Mouse (Mus musculus) heart, embryonic 14.5 days (tissue): Measurements from ENCODE around the gene Mafk. TPM values are rescaled to one million over a fixed set of nuclear protein-coding genes. Genes with fewer than 3 reads are reported as not detected.
"Not testable (repeated sequence)": the region's sequence is repeated elsewhere in the genome, so short reads cannot be mapped to it uniquely, and the experiment has no call there.

Experiments
- ATAC-seq: fragments of 200-750 bp; cut with Nextera tagmentation; 2 replicates; pipeline ENCODE4 v1.8.0; 2017; ENCODE audit warnings: low read depth, moderate TSS enrichment; ENCODE audit not compliant: insufficient number of reproducible peaks, insufficient read depth, low FRiP score
- H3K27ac ChIP-seq, 2 experiments: fragments of 200-500 bp in 1 of 2; fragments of 300-500 bp in 1 of 2; sonication (generic) in 1 of 2; replicated peaks in 1 of 2; 2 replicates each; pipeline ENCODE4 v1.5.1; 2012 to 2014; ENCODE audit warnings: low read depth in 2 of 2, low read length in 2 of 2, control low read depth in 1 of 2, mild to moderate bottlenecking in 1 of 2, mixed read lengths in 1 of 2; ENCODE audit not compliant: control insufficient read depth in 1 of 2, insufficient read depth in 1 of 2
- H3K27me3 ChIP-seq: fragments of 300-500 bp; sonication (generic); 2 replicates; pipeline ENCODE4 v1.6.1; 2014; ENCODE audit warnings: mild to moderate bottlenecking, low read length, control low read depth; ENCODE audit not compliant: control insufficient read depth, insufficient read depth
- H3K36me3 ChIP-seq: fragments of 300-500 bp; sonication (generic); 2 replicates; pipeline ENCODE4 v1.6.1; 2014; ENCODE audit warnings: mild to moderate bottlenecking, control low read depth, low read length, mixed read lengths; ENCODE audit not compliant: control insufficient read depth, insufficient read depth
- H3K4me1 ChIP-seq, 2 experiments: fragments of 200-500 bp in 1 of 2; fragments of 300-500 bp in 1 of 2; sonication (generic) in 1 of 2; 2 replicates each; pipeline ENCODE4 v1.6.1; 2012 to 2014; ENCODE audit warnings: low read length in 2 of 2, control low read depth in 1 of 2, mixed read lengths in 1 of 2; ENCODE audit not compliant: control insufficient read depth in 2 of 2, insufficient read depth in 2 of 2
- H3K4me2 ChIP-seq: fragments of 300-500 bp; sonication (generic); 2 replicates; pipeline ENCODE4 v1.6.1; 2014; ENCODE audit warnings: mild to moderate bottlenecking, low read length
- H3K4me3 ChIP-seq, 2 experiments: fragments of 200-500 bp in 1 of 2; fragments of 300-500 bp in 1 of 2; sonication (generic) in 1 of 2; 2 replicates each; pipeline ENCODE4 v1.5.1; 2012 to 2014; ENCODE audit warnings: low read length in 2 of 2, mild to moderate bottlenecking in 2 of 2, control low read depth in 1 of 2, low read depth in 1 of 2, moderate library complexity in 1 of 2; ENCODE audit not compliant: control insufficient read depth in 1 of 2, insufficient read depth in 1 of 2
- H3K9ac ChIP-seq: fragments of 300-500 bp; sonication (generic); 2 replicates; pipeline ENCODE4 v1.6.1; 2014; ENCODE audit warnings: mild to moderate bottlenecking, low read length
- H3K9me3 ChIP-seq: fragments of 300-500 bp; sonication (generic); 2 replicates; pipeline ENCODE4 v1.6.1; 2016; ENCODE audit warnings: low read length, control low read depth; ENCODE audit not compliant: control insufficient read depth
- WGBS: fragments of 180-500 bp; shearing (Covaris S2); extraction: QIAGEN DNeasy Blood & Tissue Kit; methylation state at CpG from one replicate; pipeline ENCODE4 v1.1.7; 2014; 5-methylcytosine and 5-hydroxymethylcytosine counted together
- polyA plus RNA-seq: library from polyadenylated mRNA; unstranded; fragments of >200 nt; fragmentation: Nextera tagmentation; extraction: Ambion mirVana; gene quantifications from 2 replicates; pipeline ENCODE4 v1.2.1, GENCODE M21; 2014

Gene Mafk
- polyA plus RNA-seq: 10.6 and 11.2 TPM in 2 replicates

GRCm38 (mm10) chr5:139791227-139792158, at the start of gene Mafk:
Mafk (plus strand) TSS chr5:139791513.
- Histone ChIP-seq H3K4me1 (peaks cover 44 to 46% of the 10 kb centered on the region in 2 experiments), H3K27ac (peak within 1 kb of the TSS; percentile 56 to 85), H3K9ac (peak within 1 kb of the TSS; percentile 94), H3K27me3 (no peaks in the 10 kb centered on the region), H3K4me3 (peak within 1 kb of the TSS; percentile 72 to 93), H3K4me2 (peak within 1 kb of the TSS; percentile 98), H3K36me3 (no peaks in the 10 kb centered on the region), H3K9me3 (no peaks in the 10 kb centered on the region)
- WGBS: under 1% methylated on average over 89 of the region's 92 CpGs
- peak; percentile 86 for ATAC-seq

GRCm38 (mm10) chr5:139742640-139743039, 48.7 kb upstream of the Mafk start:
- H3K27me3 ChIP-seq, ATAC-seq, H3K27ac ChIP-seq, H3K36me3 ChIP-seq, H3K4me1 ChIP-seq, H3K4me2 ChIP-seq, H3K4me3 ChIP-seq, H3K9me3 ChIP-seq, H3K9ac ChIP-seq: not testable (repeated sequence)
- WGBS: 48% methylated on average over 3 of the region's 3 CpGs

- no peaks in the 10 kb centered on the region for H3K27me3 ChIP-seq
- ATAC-seq: 0 out of 2 replicates have a peak, but pooled peaks have one; percentile 59
- H3K9me3 ChIP-seq: no peaks in the 10 kb centered on the region
- peaks cover 7% of the 10 kb centered on the region; the same call in 1 of the 2 replicates for H3K36me3 ChIP-seq
- no peak overlapping the region for H3K27ac ChIP-seq
- no peaks in the 10 kb centered on the region for H3K4me1 ChIP-seq
- no peak overlapping the region for H3K4me2 ChIP-seq
- no peak overlapping the region for H3K9ac ChIP-seq
- H3K4me3 ChIP-seq: no peak overlapping the region
- WGBS: 6% methylated on average over 3 of the region's 3 CpGs
Observed at GRCm38 (mm10) chr5:139745771-139746170, 45.5 kb upstream of the Mafk start.

GRCm38 (mm10) chr5:139749413-139750125, 41.7 kb upstream of the Mafk start:
- H3K4me3 ChIP-seq: no peak overlapping the region
- peaks cover 38% of the 10 kb centered on the region for H3K36me3 ChIP-seq
- ATAC-seq: no peak
- H3K9me3 ChIP-seq: no peaks in the 10 kb centered on the region
- H3K4me2 ChIP-seq: no peak overlapping the region
- no peak overlapping the region for H3K27ac ChIP-seq
- 82% methylated on average over 16 of the region's 16 CpGs for WGBS
- no peaks in the 10 kb centered on the region for H3K4me1 ChIP-seq
- H3K9ac ChIP-seq: no peak overlapping the region
- no peaks in the 10 kb centered on the region for H3K27me3 ChIP-seq

GRCm38 (mm10) chr5:139750535-139750934, 40.8 kb upstream of the Mafk start:
- no peak overlapping the region for H3K4me2 ChIP-seq
- no peak overlapping the region for H3K27ac ChIP-seq
- no peaks in the 10 kb centered on the region for H3K27me3 ChIP-seq
- peaks cover 48% of the 10 kb centered on the region for H3K36me3 ChIP-seq
- no peaks in the 10 kb centered on the region for H3K4me1 ChIP-seq
- no peak overlapping the region for H3K9ac ChIP-seq
- no peaks in the 10 kb centered on the region for H3K9me3 ChIP-seq
- no peak overlapping the region for H3K4me3 ChIP-seq
- ATAC-seq: no peak

GRCm38 (mm10) chr5:139754753-139755152, 36.6 kb upstream of the Mafk start:
- Histone ChIP-seq H3K4me1 (no peaks in the 10 kb centered on the region), H3K9me3 (no peaks in the 10 kb centered on the region), H3K27ac (no peak overlapping the region), H3K9ac (no peak overlapping the region), H3K4me2 (no peak overlapping the region), H3K36me3 (peaks cover 90% of the 10 kb centered on the region), H3K4me3 (no peak overlapping the region), H3K27me3 (no peaks in the 10 kb centered on the region)
- no peak for ATAC-seq
- 32% methylated on average over 12 of the region's 12 CpGs for WGBS

GRCm38 (mm10) chr5:139756135-139756534, 35.2 kb upstream of the Mafk start:
- H3K36me3 ChIP-seq: peaks cover 93% of the 10 kb centered on the region
- H3K9ac ChIP-seq: no peak overlapping the region
- H3K27ac ChIP-seq: no peak overlapping the region
- H3K4me3 ChIP-seq: no peak overlapping the region
- H3K27me3 ChIP-seq: no peaks in the 10 kb centered on the region
- no peak overlapping the region for H3K4me2 ChIP-seq
- no peak for ATAC-seq
- H3K9me3 ChIP-seq: no peaks in the 10 kb centered on the region
- H3K4me1 ChIP-seq: no peaks in the 10 kb centered on the region
- 83% methylated on average over 12 of the region's 12 CpGs for WGBS
